Mouse (Mus musculus) kidney, embryonic 16.5 days (tissue): ENCODE results near the gene Gm28539. TPM values are rescaled to one million over a fixed set of nuclear protein-coding genes. Genes with fewer than 3 reads are reported as not detected.
"Not testable (repeated sequence)": the region's sequence is repeated elsewhere in the genome, so short reads cannot be mapped to it uniquely, and the experiment has no call there.

Experiments
- ATAC-seq: fragments of 200-750 bp; cut with Nextera tagmentation; 2 replicates; pipeline ENCODE4 v1.8.0; 2017; ENCODE audit warnings: moderate TSS enrichment; ENCODE audit not compliant: low FRiP score, low TSS enrichment
- H3K27ac ChIP-seq: fragments of 300-500 bp; sonication (generic); 2 replicates; pipeline ENCODE4 v1.5.1; 2014; ENCODE audit warnings: low read length
- H3K27me3 ChIP-seq: fragments of 300-500 bp; sonication (generic); 2 replicates; pipeline ENCODE4 v1.6.1; 2014; ENCODE audit warnings: low read length, control low read depth, mixed read lengths; ENCODE audit not compliant: insufficient read depth
- H3K36me3 ChIP-seq: fragments of 300-500 bp; sonication (generic); 2 replicates; pipeline ENCODE4 v1.6.1; 2014; ENCODE audit warnings: low read length, control low read depth, mixed read lengths; ENCODE audit not compliant: insufficient read depth
- H3K4me1 ChIP-seq: fragments of 300-500 bp; sonication (generic); 2 replicates; pipeline ENCODE4 v1.6.1; 2014; ENCODE audit warnings: low read length, control low read depth, mixed read lengths; ENCODE audit not compliant: insufficient read depth
- H3K4me2 ChIP-seq: fragments of 300-500 bp; sonication (generic); replicated peaks from 2 replicates; pipeline ENCODE4 v1.6.1; 2014; ENCODE audit warnings: low read depth, low read length
- H3K4me3 ChIP-seq: fragments of 300-500 bp; sonication (generic); 2 replicates; pipeline ENCODE4 v1.5.1; 2014; ENCODE audit warnings: mild to moderate bottlenecking, low read length
- H3K9ac ChIP-seq: fragments of 300-500 bp; sonication (generic); replicated peaks from 2 replicates; pipeline ENCODE4 v1.6.1; 2014; ENCODE audit warnings: low read length
- H3K9me3 ChIP-seq: fragments of 300-500 bp; sonication (generic); 2 replicates; pipeline ENCODE4 v1.6.1; 2016; ENCODE audit warnings: low read length, control low read depth
- WGBS: fragments of 180-500 bp; shearing (Covaris S2); extraction: QIAGEN DNeasy Blood & Tissue Kit; methylation state at CpG from one replicate; pipeline ENCODE4 v1.1.7; 2014; 5-methylcytosine and 5-hydroxymethylcytosine counted together
- polyA plus RNA-seq: library from polyadenylated mRNA; unstranded; fragments of >200 nt; fragmentation: Nextera tagmentation; extraction: Ambion mirVana; gene quantifications from 2 replicates; pipeline ENCODE4 v1.2.1, GENCODE M21; 2015

Gm28539 gene
- polyA plus RNA-seq, 1 experiment from 2014 or later: not detected

- peaks cover 50% of the 10 kb centered on the region for H3K36me3 ChIP-seq
- no peaks in the 10 kb centered on the region for H3K27me3 ChIP-seq
- H3K27ac ChIP-seq: no peak overlapping the region
- H3K4me1 ChIP-seq: no peaks in the 10 kb centered on the region
- H3K4me2 ChIP-seq: no peak overlapping the region
- ATAC-seq: no peak
- H3K9me3 ChIP-seq: no peaks in the 10 kb centered on the region
- no peak overlapping the region for H3K4me3 ChIP-seq
- WGBS: 83% methylated on average over 6 of the region's 6 CpGs
- no peak overlapping the region for H3K9ac ChIP-seq
Observed at GRCm38 (mm10) chr16:18943906-18944305, 107.5 kb downstream of the Gm28539 start.

GRCm38 (mm10) chr16:18948941-18949340 is 112.6 kb downstream of the Gm28539 start:
- Histone ChIP-seq H3K9me3 (no peaks in the 10 kb centered on the region), H3K4me3 (no peak overlapping the region), H3K36me3 (peaks cover 79% of the 10 kb centered on the region), H3K4me1 (no peaks in the 10 kb centered on the region), H3K27ac (no peak overlapping the region), H3K4me2 (no peak overlapping the region), H3K9ac (no peak overlapping the region), H3K27me3 (no peaks in the 10 kb centered on the region)
- WGBS: over 99% methylated on average over 9 of the region's 9 CpGs
- ATAC-seq: no peak

- no peaks in the 10 kb centered on the region for H3K4me1 ChIP-seq
- H3K4me2 ChIP-seq: no peak overlapping the region
- ATAC-seq: no peak
- no peak overlapping the region for H3K9ac ChIP-seq
- no peaks in the 10 kb centered on the region for H3K9me3 ChIP-seq
- peaks cover 85% of the 10 kb centered on the region for H3K36me3 ChIP-seq
- 97% methylated on average over 2 of the region's 2 CpGs for WGBS
- H3K4me3 ChIP-seq: no peak overlapping the region
- no peaks in the 10 kb centered on the region for H3K27me3 ChIP-seq
- no peak overlapping the region for H3K27ac ChIP-seq
Observed at GRCm38 (mm10) chr16:18950351-18950750, 114.0 kb downstream of the Gm28539 start.

- no peak overlapping the region for H3K4me3 ChIP-seq
- no peak overlapping the region for H3K9ac ChIP-seq
- no peaks in the 10 kb centered on the region for H3K4me1 ChIP-seq
- H3K36me3 ChIP-seq: peaks cover 86% of the 10 kb centered on the region
- no peak overlapping the region for H3K27ac ChIP-seq
- no peaks in the 10 kb centered on the region for H3K27me3 ChIP-seq
- H3K4me2 ChIP-seq: no peak overlapping the region
- H3K9me3 ChIP-seq: no peaks in the 10 kb centered on the region
- ATAC-seq: no peak
Observed at GRCm38 (mm10) chr16:18952813-18953212, 116.4 kb downstream of the Gm28539 start.

GRCm38 (mm10) chr16:18955070-18955469 is 118.7 kb downstream of the Gm28539 start:
- Histone ChIP-seq H3K36me3 (peaks cover 71% of the 10 kb centered on the region), H3K9ac (no peak overlapping the region)

GRCm38 (mm10) chr16:18963486-18963885 is 127.1 kb downstream of the Gm28539 start:
- Histone ChIP-seq H3K27ac (no peak overlapping the region), H3K9me3 (peaks cover 16% of the 10 kb centered on the region), H3K4me2 (no peak overlapping the region), H3K4me1 (no peaks in the 10 kb centered on the region), H3K27me3 (no peaks in the 10 kb centered on the region), H3K4me3 (no peak overlapping the region), H3K36me3 (peaks cover 62% of the 10 kb centered on the region), H3K9ac (no peak overlapping the region)
- no peak for ATAC-seq

More at GRCm38 (mm10) chr16:18955070-18955469, 118.7 kb downstream of the Gm28539 start:
- Histone ChIP-seq H3K27me3 (no peaks in the 10 kb centered on the region), H3K4me3 (no peak overlapping the region), H3K4me2 (no peak overlapping the region), H3K9me3 (no peaks in the 10 kb centered on the region), H3K27ac (no peak overlapping the region), H3K4me1 (no peaks in the 10 kb centered on the region)
- no peak for ATAC-seq
- WGBS: 98% methylated on average over 3 of the region's 3 CpGs

GRCm38 (mm10) chr16:18969420-18970128 is 133.2 kb downstream of the Gm28539 start:
- H3K9ac ChIP-seq: no peak overlapping the region
- no peak for ATAC-seq
- no peak overlapping the region for H3K4me2 ChIP-seq
- H3K9me3 ChIP-seq: peaks cover 4% of the 10 kb centered on the region
- no peaks in the 10 kb centered on the region for H3K27me3 ChIP-seq
- H3K27ac ChIP-seq: no peak overlapping the region
- 95% methylated on average over 9 of the region's 9 CpGs for WGBS
- no peak overlapping the region for H3K4me3 ChIP-seq
- no peaks in the 10 kb centered on the region for H3K4me1 ChIP-seq
- H3K36me3 ChIP-seq: peaks cover 41% of the 10 kb centered on the region

- H3K9ac ChIP-seq: no peak overlapping the region
- WGBS: 78% methylated on average over 3 of the region's 3 CpGs
- H3K4me3 ChIP-seq: no peak overlapping the region
- no peak overlapping the region for H3K27ac ChIP-seq
- peaks cover 38% of the 10 kb centered on the region for H3K36me3 ChIP-seq
- ATAC-seq: no peak
- no peak overlapping the region for H3K4me2 ChIP-seq
- H3K27me3 ChIP-seq: no peaks in the 10 kb centered on the region
- H3K9me3 ChIP-seq: peaks cover 6% of the 10 kb centered on the region; the same call in 1 of the 2 replicates
- H3K4me1 ChIP-seq: no peaks in the 10 kb centered on the region
Observed at GRCm38 (mm10) chr16:18970837-18971236, 134.5 kb downstream of the Gm28539 start.

- Histone ChIP-seq H3K36me3 (peaks cover 13% of the 10 kb centered on the region), H3K9me3 (peaks cover 14% of the 10 kb centered on the region; the same call in 1 of the 2 replicates)
- WGBS: 89% methylated on average over 23 of the region's 23 CpGs
- H3K9ac ChIP-seq, H3K27ac ChIP-seq, H3K4me2 ChIP-seq, H3K4me3 ChIP-seq, H3K27me3 ChIP-seq, ATAC-seq, H3K4me1 ChIP-seq: not testable (repeated sequence)
Observed at GRCm38 (mm10) chr16:18975665-18976064, 139.3 kb downstream of the Gm28539 start.

GRCm38 (mm10) chr16:18976315-18976714 is 139.9 kb downstream of the Gm28539 start:
- Histone ChIP-seq H3K9ac (no peak overlapping the region), H3K9me3 (peaks cover 14% of the 10 kb centered on the region; the same call in 1 of the 2 replicates), H3K36me3 (0 out of 2 replicates have a peak, but pooled peaks cover 7% of the 10 kb centered on the region), H3K4me3 (no peak overlapping the region), H3K4me1 (no peaks in the 10 kb centered on the region), H3K27me3 (no peaks in the 10 kb centered on the region), H3K4me2 (no peak overlapping the region), H3K27ac (no peak overlapping the region)
- WGBS: 60% methylated on average over 21 of the region's 23 CpGs
- ATAC-seq: peak; percentile 46; the same call in 1 of the 2 replicates
